Mouse (Mus musculus) thymus, adult 2 months (tissue): ENCODE results near the gene Snrnp25.

ENCODE experiments used
- CTCF ChIP-seq: fragments of 200-500 bp; IDR thresholded peaks from 2 replicates; pipeline ENCODE4 v1.5.1; 2012; ENCODE audit warnings: mild to moderate bottlenecking, control low read depth, low read length, moderate library complexity, borderline replicate concordance; ENCODE audit not compliant: control insufficient read depth, poor library complexity, insufficient read depth; ENCODE audit errors: extremely low read depth
- POLR2A ChIP-seq: fragments of 200-500 bp; IDR thresholded peaks from 2 replicates; pipeline ENCODE4 v1.6.1; 2012; ENCODE audit warnings: mild to moderate bottlenecking, low read length, control low read depth, moderate library complexity; ENCODE audit not compliant: control insufficient read depth, poor library complexity, insufficient read depth; ENCODE audit errors: extremely low read depth

DNA sequence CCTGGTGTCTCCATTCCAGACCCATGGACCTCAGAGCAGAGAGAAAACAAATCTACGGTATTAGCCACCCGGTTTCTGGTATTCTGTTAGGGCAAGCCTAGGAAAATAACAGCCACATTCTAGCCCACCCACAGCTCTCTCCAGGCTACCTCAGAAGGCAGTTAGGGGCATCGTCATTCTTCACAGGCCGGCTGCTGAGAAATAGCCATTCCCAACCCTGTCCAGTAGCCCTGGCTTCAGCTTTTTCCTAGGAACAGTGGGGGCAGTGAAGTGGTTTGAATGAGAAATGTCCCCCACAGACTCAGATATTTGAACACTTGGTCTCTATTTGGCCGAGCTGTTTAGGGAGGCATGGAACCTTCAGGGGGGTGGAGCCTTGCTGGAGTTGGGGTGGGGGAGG, 15.8 kb upstream of the Snrnp25 start:
- no peak for TF ChIP-seq CTCF
- no peak for TF ChIP-seq POLR2A
